Mouse (Mus musculus) MEL (cell line): ENCODE data around the gene H2afy.

Experiments used
- CTCF ChIP-seq, 3 experiments: IDR thresholded peaks in 2 of 3; conservative IDR thresholded peaks in 1 of 3; 2 replicates each; pipeline ENCODE4 v1.5.1; 2011 to 2012; ENCODE audit warnings: low read length in 3 of 3, low read depth in 2 of 3, mild to moderate bottlenecking in 2 of 3, improper control_type of control experiment in 1 of 3, inconsistent platforms in 1 of 3, mixed read lengths in 1 of 3, moderate library complexity in 1 of 3; ENCODE audit not compliant: control insufficient read depth in 1 of 3, insufficient read depth in 1 of 3, poor library complexity in 1 of 3, severe bottlenecking in 1 of 3
- EP300 ChIP-seq, 2 experiments: IDR thresholded peaks; 2 replicates each; pipeline ENCODE4 v1.6.1; 2011; ENCODE audit warnings: improper control_type of control experiment in 2 of 2, low read length in 2 of 2, low read depth in 1 of 2, mild to moderate bottlenecking in 1 of 2
- JUND ChIP-seq: IDR thresholded peaks from 2 replicates; pipeline ENCODE4 v1.6.1; 2011; ENCODE audit warnings: low read depth, mild to moderate bottlenecking, improper control_type of control experiment, low read length
- NELFE ChIP-seq: IDR thresholded peaks from 2 replicates; pipeline ENCODE4 v1.6.1; 2011; ENCODE audit warnings: low read depth, low read length, improper control_type of control experiment
- POLR2A ChIP-seq, 2 experiments: IDR thresholded peaks; 2 replicates each; pipeline ENCODE4 v1.6.1; 2011 to 2012; ENCODE audit warnings: low read length in 2 of 2, mild to moderate bottlenecking in 2 of 2, control low read depth in 1 of 2, improper control_type of control experiment in 1 of 2, low read depth in 1 of 2, moderate library complexity in 1 of 2; ENCODE audit not compliant: control insufficient read depth in 1 of 2, insufficient read depth in 1 of 2, poor library complexity in 1 of 2
- POLR2AphosphoS5 ChIP-seq: IDR thresholded peaks from 2 replicates; pipeline ENCODE4 v1.6.1; 2012; ENCODE audit warnings: low read depth, borderline replicate concordance, mild to moderate bottlenecking, inconsistent platforms, low read length, moderate library complexity, mixed read lengths

- TF ChIP-seq JUND (no peak), POLR2A (IDR thresholded peaks at IDR 0.05; ENCODE audit: control insufficient read depth in 1 of 2, insufficient read depth in 1 of 2, low read depth in 1 of 2, low read length in 2 of 2, poor library complexity in 1 of 2) (no peak), CTCF (IDR thresholded peaks at IDR 0.05 in 2 of 3, conservative IDR thresholded peaks at IDR 0.05 in 1 of 3; ENCODE audit: control insufficient read depth in 1 of 3, insufficient read depth in 1 of 3, low read depth in 2 of 3, low read length in 3 of 3, poor library complexity in 1 of 3, severe bottlenecking in 1 of 3) (no peak), EP300 (IDR thresholded peaks at IDR 0.05; ENCODE audit: low read depth in 1 of 2, low read length in 2 of 2) (no peak), NELFE (no peak), POLR2AphosphoS5 (no peak)
Measured at GRCm38 (mm10) chr13:56079616-56080015, 56.5 kb downstream of the H2afy start.
